Mouse (Mus musculus): ENCODE data around the gene Igf1r.

GRCm38 (mm10) chr7:68063711-68064110, 111.1 kb downstream of the Igf1r start:
- TF ChIP-seq CTCF (IDR thresholded peaks at IDR 0.05; ENCODE audit: insufficient read depth, low read length) (no peak), POLR2A (IDR thresholded peaks at IDR 0.05; ENCODE audit: borderline replicate concordance, extremely low read depth, low read depth, low read length) (no peak)

All from lung, adult 2 months (tissue).